Mouse (Mus musculus) liver, adult (tissue): ENCODE measurements around the gene Gm9817.
"Not testable (repeated sequence)": the region's sequence is repeated elsewhere in the genome, so short reads cannot be mapped to it uniquely, and the experiment has no call there.

Experiments
- GATA4 ChIP-seq: IDR thresholded peaks from 2 replicates; pipeline ENCODE4 v1.6.1; 2014; ENCODE audit warnings: mild to moderate bottlenecking, low read length; ENCODE audit not compliant: insufficient replicate concordance

Gene Gm9817

DNA sequence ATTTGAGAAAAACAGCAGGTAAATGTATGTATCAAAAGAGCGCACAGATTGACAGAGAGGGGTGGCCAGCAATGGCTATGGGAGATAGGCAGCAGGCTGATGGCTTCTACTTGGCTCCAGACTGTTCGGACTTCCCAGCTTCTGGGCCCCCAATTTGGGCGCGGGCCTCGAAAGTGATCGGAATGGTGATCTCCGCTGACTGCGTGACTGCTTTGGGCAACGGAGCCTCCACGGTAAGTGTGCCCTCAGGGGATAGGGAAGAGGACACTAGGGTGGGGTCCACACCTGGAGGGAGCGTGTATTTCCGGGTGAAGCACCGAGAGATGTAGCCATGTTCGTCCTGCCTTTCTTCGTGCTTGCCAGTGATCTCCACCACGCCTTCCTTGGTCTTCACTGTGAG lies at the start of gene Gm9817:
TSS of gene Gm9817 (plus strand) at position 301 of the 400 bp plus-strand sequence.
- not testable (repeated sequence) for TF ChIP-seq GATA4

DNA sequence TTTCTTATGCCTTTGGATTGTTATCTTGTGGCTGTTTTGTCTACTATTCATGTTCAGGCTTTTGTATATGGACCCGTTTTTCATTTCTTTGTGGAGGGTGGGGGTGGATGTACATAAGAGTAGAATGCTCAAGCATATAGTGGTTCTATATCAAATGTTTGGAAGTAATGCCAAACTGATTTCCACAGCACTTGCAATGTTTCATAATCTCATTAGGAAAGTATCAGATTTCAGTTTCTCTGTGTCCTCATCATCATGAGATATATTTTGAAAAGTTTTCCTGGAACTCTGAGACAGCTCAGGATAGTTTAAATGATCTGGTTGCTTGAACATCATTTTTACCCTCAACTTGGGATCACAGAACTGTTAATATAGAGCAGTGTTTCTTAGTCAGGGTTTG lies 48.7 kb upstream of the Gm9817 start:
- TF ChIP-seq GATA4: no peak

DNA sequence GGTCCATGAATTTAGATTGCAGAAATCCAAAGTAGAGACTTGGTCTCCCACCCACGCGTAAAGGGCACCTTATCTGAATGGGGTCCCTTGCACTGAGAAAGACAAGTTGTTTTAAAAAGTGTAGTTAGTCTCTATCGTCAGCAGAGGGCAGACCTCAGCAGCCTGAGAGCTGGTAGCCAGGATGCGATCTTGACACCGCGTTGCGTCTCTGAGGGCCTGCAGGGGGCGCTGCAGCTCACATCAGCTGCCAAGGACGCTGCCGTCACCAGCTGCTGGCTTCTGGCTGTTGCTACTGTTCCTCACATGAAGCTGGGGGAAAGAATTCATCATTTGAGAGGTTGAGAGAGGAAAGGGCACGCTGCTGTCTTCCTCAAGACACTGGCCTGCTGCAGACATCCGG lies 47.7 kb upstream of the Gm9817 start:
- no peak for TF ChIP-seq GATA4

DNA sequence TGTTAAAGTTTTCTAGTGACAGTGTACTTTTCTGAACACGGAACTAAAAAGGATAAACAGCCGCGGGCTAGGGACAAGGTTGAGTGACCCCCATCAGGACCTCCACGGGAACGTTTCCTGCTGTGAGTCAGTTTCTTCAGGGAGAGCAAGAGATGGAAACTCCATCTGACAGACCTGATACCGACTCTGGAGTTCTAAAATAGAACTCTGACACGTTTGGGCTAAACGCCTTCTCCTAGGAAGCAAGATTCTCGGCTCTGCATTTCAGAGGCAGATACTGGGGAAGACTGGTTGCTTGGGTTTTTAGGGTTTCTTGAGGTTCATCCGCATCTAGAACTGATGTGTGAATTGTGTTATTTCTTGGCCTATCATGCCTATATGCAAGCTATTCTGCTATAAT lies 47.2 kb upstream of the Gm9817 start:
- no peak for TF ChIP-seq GATA4

DNA sequence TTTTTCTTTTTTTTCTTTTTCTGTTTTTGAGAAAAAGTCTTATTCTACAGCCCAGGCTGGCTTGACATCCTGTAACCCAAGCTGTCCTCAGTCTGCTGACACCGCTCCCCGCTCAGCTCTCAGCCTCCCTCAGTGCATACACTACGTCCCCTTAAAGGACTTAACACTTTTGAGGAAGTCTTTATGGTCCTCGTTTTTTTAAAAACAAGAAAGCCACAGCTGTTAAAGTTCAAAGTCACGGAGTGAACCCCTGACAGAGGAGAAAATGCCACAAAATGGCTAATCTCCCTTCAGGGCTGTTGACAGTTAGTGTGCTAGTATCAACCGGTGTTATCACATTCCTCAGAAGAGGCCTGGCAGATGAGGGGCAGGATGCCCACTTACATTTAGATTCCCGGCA lies 46.7 kb upstream of the Gm9817 start:
- TF ChIP-seq GATA4: no peak

DNA sequence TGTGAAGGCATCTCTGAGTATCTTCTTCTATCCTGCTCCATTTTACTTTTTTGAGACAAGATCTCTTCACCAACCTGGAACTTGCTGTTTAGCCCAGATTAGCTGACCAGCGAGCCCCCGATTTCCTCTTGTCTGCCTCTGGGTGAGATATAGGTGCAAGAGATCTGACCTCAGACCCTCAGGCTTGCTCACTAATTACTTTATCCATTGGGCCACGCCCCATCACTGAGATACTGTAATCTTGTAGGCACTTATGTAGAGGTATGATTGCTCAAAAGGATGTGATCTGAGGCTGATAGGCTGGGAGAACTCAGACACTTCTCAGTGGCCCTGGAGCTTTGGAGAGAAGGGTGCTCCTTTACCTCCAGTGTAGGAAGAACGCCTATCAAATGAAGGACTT lies 46.0 kb upstream of the Gm9817 start:
- no peak for TF ChIP-seq GATA4

DNA sequence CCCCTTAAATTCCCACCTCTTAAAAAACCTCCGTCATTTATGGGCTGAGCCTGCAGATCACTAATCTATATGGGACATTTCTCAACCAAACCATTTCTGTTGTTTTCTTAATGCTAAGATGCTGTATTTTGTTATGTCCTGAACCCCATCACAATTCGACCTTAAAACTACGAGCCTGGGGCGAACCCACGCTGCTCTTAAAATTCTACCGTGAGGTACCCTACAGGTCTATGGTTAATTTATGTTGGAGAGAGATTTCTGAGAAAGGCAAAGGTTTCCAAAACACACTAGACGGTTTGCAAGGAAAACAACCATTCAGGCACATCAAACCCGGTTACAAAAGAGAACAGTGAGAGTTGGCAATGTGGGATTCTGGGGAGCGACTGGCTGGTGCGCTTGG lies 45.1 kb upstream of the Gm9817 start:
- no peak for TF ChIP-seq GATA4

DNA sequence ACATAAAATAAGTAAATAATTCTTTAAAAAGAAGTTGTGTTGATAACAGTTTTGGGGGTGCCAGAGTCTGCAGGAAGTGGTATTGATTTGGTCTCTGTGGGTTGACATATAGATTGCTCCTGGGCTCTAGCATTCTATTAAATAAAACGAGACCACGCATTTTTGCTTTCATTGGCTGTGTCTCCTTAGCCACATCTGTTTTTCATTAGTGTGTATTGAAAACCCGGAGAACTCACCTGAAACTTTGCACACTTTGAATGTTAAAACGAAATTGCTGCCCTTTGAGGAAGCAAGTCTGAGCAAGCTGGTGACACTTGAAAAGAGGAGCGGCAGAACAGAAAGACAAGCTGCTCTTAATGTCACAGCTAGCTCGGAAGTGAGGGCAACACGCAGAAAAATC lies 43.7 kb upstream of the Gm9817 start:
- no peak for TF ChIP-seq GATA4

DNA sequence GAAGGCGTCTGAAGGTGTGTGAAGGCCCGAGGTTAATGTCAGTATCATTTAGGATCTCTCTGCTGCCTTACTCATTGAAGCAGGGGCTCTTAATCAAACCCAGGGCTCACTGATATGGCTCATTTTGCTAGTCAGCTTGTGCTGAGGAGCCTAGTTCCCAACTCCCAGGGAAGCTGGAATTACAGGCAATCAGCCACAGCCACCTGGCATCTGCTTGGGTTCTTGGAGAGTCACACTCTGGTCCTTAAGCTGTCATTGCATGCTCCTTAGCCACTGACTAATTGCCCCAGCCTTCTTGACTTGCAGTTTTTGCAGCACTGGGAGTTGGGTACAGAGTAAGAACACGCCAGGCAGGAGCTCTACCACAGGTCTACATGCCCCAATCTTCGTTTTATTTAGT lies 42.1 kb upstream of the Gm9817 start:
- TF ChIP-seq GATA4: no peak

DNA sequence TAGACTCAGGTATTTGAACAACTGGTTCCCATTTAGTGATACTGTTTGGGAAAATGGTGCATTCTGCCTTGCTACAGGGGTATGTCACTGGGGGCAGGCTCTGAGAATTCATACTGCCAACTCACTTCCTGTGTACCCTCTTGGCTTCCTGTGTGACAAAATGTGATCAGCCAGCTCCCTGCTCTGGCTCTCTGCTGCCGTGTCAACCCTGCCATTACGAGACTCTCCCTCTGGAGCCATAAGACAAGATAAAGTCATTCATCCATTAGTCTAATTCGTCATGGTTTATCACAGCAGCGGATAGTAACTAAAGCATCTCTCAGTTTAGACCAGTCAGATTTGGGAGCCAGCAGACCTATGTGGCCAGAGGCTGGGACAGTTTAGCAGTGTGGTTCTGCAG lies 38.3 kb upstream of the Gm9817 start:
- no peak for TF ChIP-seq GATA4

DNA sequence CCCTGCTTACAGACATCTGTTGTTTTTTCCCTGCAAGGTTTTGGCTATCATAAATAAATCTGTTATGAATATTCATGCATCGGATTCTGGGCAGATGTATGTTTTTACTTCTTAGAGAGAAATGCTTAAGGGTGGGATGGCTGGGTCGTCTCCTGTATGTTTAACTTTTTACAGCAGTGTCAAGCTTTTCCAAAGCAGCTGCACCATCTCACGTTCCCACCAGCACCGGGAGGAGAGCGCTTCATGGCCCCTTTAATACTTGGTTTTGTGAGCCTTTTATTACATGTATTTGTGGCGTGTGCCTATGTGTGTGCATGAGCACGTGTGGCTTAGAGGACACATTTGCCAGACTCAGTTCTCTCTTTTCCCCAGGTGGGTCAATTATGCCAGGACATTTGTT lies 37.8 kb upstream of the Gm9817 start:
- TF ChIP-seq GATA4: no peak

DNA sequence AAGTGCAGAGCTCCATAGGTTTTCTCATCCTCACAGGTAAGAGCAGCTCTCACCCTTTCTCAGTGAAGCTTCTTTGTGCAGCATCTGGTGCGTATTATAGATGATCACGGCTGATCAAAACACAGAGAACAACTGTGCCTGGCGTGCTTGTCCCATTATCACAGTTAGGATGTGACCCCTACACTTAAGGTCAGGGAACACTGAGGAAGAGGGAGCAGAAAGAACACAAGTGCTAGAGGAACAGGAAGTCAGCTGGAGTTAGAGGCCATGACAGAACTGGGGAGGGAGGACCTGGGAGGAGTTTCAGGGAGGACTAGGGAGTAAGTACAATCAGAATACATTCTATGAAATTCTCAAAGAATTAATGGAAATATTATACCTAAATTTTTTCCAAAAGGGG lies 35.0 kb upstream of the Gm9817 start:
- no peak for TF ChIP-seq GATA4

DNA sequence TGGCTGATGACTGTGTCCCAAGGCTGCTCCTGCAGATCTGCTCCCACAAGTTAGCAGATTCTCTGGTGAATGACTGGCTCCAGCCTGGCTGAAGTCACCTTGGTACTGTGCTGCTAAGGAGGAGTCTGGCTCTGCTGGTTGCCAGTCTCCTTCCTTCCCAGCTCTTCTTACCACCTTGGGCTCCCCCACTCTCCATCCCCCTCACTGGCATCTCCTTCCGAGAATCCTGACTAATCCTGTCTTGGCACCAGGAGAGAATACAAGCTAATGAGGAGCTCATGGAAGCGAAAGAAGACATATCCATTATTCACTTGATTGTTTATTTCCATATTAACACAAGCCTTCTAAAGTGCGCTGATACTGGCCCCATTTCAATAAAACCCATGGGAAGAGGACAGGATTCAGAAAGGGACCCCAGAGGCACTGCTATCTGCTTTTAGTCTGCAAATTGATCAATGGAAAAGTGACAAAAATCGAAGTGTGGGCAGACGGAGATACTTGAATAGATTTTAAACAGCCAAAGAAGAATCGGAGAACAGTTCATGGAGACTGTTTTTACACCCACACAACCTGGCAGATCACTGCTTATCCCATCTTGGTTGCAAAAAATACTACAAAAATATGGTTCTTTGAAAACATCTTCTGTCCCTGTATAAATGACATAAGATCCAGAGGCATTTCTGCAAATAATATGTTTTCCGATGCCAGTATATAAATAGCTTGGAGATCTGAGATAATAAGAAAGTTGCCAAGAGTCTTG lies 29.1 kb upstream of the Gm9817 start:
- no peak for TF ChIP-seq GATA4

DNA sequence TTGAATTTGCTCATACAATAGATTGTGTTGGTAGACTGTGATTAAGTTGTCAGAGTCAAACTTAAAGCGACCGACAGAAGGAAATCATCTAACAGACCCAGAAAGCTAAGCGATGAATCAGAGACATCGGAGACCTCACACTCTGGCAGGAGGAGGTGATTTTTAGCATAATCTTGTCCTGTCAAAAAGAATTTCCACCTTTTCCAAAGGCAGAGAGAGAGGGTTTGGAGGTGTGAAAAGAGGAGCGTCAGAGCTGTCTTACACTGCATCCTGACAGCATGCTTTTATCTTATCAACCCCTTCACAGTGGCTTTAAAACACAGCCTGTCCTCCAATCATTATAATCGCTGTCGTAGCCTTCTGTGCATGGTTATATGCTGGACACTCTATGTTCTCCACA lies 25.7 kb upstream of the Gm9817 start:
- no peak for TF ChIP-seq GATA4

DNA sequence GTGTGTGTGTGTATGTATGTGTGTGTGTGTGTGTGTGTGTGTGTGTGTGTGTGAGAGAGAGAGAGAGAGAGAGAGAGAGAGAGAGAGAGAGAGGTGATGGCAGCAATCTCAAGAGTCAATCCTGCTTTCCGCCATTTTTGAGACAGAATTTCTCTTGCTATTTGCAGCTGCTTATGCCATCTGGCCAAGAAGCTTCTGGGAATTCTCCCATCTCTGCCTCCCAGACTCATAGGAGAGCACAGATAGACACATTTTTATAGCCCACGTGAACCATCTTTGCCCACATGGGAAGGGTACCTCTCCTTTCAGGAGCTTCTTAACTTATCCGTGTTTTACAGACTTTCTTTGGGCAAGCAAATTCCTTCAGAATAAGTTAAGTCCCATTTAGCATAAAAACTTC lies 24.6 kb upstream of the Gm9817 start:
- TF ChIP-seq GATA4: no peak

DNA sequence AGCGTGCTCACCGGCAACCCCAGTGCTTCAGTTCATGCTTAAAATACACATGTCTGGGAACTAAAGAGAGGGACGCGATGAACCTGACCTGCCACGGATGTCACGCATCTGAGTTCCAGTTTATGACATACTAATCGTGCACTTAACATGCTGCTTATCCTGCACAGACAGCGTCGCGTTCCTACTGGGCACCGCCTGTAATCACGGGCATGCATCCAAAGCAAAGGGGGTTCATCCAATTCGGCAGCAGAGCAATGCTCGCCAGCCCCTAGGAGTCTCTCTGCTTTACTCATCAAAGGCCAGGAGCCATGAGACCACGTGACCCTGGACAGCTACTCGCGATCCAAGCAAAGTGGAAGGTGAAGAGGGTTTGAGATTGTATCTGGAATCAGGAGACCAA lies 19.3 kb upstream of the Gm9817 start:
- no peak for TF ChIP-seq GATA4

DNA sequence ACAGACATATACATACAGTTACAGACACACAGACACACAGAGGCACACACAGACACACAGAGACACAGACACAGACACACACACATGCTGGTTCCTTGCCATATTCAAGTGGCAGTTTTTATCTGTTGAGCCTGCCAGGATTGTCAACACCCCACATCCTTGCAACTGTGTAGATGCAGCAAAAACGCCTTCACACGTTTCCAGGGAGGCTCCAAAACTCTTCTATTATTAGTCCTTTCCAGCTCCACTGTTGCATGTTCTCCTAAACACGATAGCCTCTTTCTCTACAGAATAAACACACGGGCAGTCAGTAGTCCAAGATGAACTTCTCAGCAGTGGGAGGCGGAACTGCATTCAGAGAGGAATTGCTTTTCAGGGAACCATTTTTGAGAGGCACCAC lies 15.3 kb upstream of the Gm9817 start:
- TF ChIP-seq GATA4: no peak
